Mouse (Mus musculus): ENCODE measurements around the gene Nfya.

GRCm38 (mm10) chr17:48340267-48340666 is 69.4 kb downstream of the Nfya start:
- TF ChIP-seq EP300 (IDR thresholded peaks at IDR 0.05; ENCODE audit: insufficient read depth, low read depth, low read length) (no peak), POLR2A (IDR thresholded peaks at IDR 0.05; ENCODE audit: insufficient read depth, low read depth, low read length) (no peak), CTCF (IDR thresholded peaks at IDR 0.05) (no peak)
